Mouse (Mus musculus) CH12.LX (cell line): ENCODE data around the gene Tmc7. TPM values are rescaled to one million over a fixed set of nuclear protein-coding genes. Genes with fewer than 3 reads are reported as not detected.

Source experiments
- DNase-seq: peaks from one replicate; pipeline ENCODE4 v3.0.0-alpha.2; 2013; ENCODE audit errors: extremely low read depth
- H3K27ac ChIP-seq: 2 replicates; pipeline ENCODE4 v1.5.1; 2012; ENCODE audit warnings: low read depth, mild to moderate bottlenecking, control low read depth, moderate library complexity; ENCODE audit not compliant: insufficient read depth
- H3K27me3 ChIP-seq: replicated peaks from 2 replicates; pipeline ENCODE3; 2012; ENCODE audit warnings: inconsistent platforms
- H3K36me3 ChIP-seq, 2 experiments: replicated peaks in 1 of 2; 2 replicates each; pipeline versions ENCODE3 to v1.6.1; 2012; ENCODE audit warnings: inconsistent platforms in 1 of 2, low read length in 1 of 2, mild to moderate bottlenecking in 1 of 2, mixed read lengths in 1 of 2, moderate library complexity in 1 of 2; ENCODE audit not compliant: control insufficient read depth in 1 of 2, insufficient read depth in 1 of 2
- H3K4me1 ChIP-seq, 2 experiments: 2 replicates each; pipeline ENCODE4 v1.6.1; 2012; ENCODE audit warnings: inconsistent platforms in 1 of 2, moderate library complexity in 1 of 2; ENCODE audit not compliant: insufficient read depth in 2 of 2, control insufficient read depth in 1 of 2
- H3K4me2 ChIP-seq: 2 replicates; pipeline ENCODE4 v1.6.1; 2012; ENCODE audit warnings: low read depth, mild to moderate bottlenecking, control low read depth; ENCODE audit not compliant: poor library complexity, insufficient read depth, severe bottlenecking
- H3K4me3 ChIP-seq, 3 experiments: fragments of 150-350 bp in 1 of 3; sonication (generic) in 1 of 3; replicated peaks in 1 of 3; 2 replicates each; pipeline versions ENCODE3 to v1.5.1; 2011 to 2012; ENCODE audit warnings: low read depth in 2 of 3, low read length in 2 of 3, mild to moderate bottlenecking in 2 of 3, moderate library complexity in 2 of 3, control low read depth in 1 of 3, improper control_type of control experiment in 1 of 3, inconsistent platforms in 1 of 3, mixed read lengths in 1 of 3; ENCODE audit not compliant: poor library complexity in 1 of 3
- H3K79me2 ChIP-seq: replicated peaks from 2 replicates; pipeline ENCODE4 v1.6.1; 2012; ENCODE audit warnings: mild to moderate bottlenecking, moderate library complexity; ENCODE audit not compliant: control insufficient read depth, poor library complexity, insufficient read depth, severe bottlenecking; ENCODE audit errors: extremely low read depth
- H3K9ac ChIP-seq: 2 replicates; pipeline ENCODE4 v1.6.1; 2012; ENCODE audit warnings: low read depth, mild to moderate bottlenecking, control low read depth, moderate library complexity; ENCODE audit not compliant: insufficient read depth
- H3K9me3 ChIP-seq: replicated peaks from 2 replicates; pipeline ENCODE3; 2012; ENCODE audit warnings: low read length, inconsistent platforms, mixed read lengths
- E2F4 ChIP-seq: IDR thresholded peaks from 2 replicates; pipeline ENCODE4 v1.6.1; 2011; ENCODE audit warnings: low read depth, low read length, improper control_type of control experiment; ENCODE audit not compliant: insufficient replicate concordance
- ELF1 ChIP-seq: IDR thresholded peaks from 2 replicates; pipeline ENCODE4 v1.6.1; 2014; ENCODE audit warnings: low read depth, mild to moderate bottlenecking, inconsistent platforms, low read length, improper control_type of control experiment
- EP300 ChIP-seq: IDR thresholded peaks from 2 replicates; pipeline ENCODE4 v1.6.1; 2011; ENCODE audit warnings: low read length, improper control_type of control experiment
- GABPA ChIP-seq: IDR thresholded peaks from 2 replicates; pipeline ENCODE4 v1.6.1; 2012; ENCODE audit warnings: low read depth, low read length, improper control_type of control experiment, inconsistent platforms; ENCODE audit not compliant: insufficient replicate concordance
- IRF4 ChIP-seq: IDR thresholded peaks from 2 replicates; pipeline ENCODE4 v1.6.1; 2014; ENCODE audit warnings: low read depth, mild to moderate bottlenecking, inconsistent platforms, low read length, improper control_type of control experiment
- JUN ChIP-seq: IDR thresholded peaks from 2 replicates; pipeline ENCODE4 v1.6.1; 2011; ENCODE audit warnings: low read depth, mild to moderate bottlenecking, low read length, improper control_type of control experiment, moderate library complexity; ENCODE audit not compliant: insufficient read depth
- KAT2A ChIP-seq: IDR thresholded peaks from 2 replicates; pipeline ENCODE4 v1.6.1; 2012; ENCODE audit warnings: low read length, improper control_type of control experiment, inconsistent platforms; ENCODE audit not compliant: insufficient replicate concordance
- MAZ ChIP-seq: IDR thresholded peaks from 2 replicates; pipeline ENCODE4 v1.6.1; 2012; ENCODE audit warnings: low read depth, mild to moderate bottlenecking, inconsistent platforms, low read length, improper control_type of control experiment, moderate library complexity
- MYC ChIP-seq: IDR thresholded peaks from 2 replicates; pipeline ENCODE4 v1.6.1; 2011; ENCODE audit warnings: low read depth, mild to moderate bottlenecking, improper control_type of control experiment, low read length
- NRF1 ChIP-seq: IDR thresholded peaks from 2 replicates; pipeline ENCODE4 v1.6.1; 2014; ENCODE audit warnings: low read depth, mild to moderate bottlenecking, inconsistent platforms, low read length, improper control_type of control experiment, moderate library complexity
- POLR2AphosphoS2 ChIP-seq: IDR thresholded peaks from 2 replicates; pipeline ENCODE4 v1.6.1; 2011; ENCODE audit warnings: low read depth, low read length, improper control_type of control experiment
- SMC3 ChIP-seq: IDR thresholded peaks from 2 replicates; pipeline ENCODE4 v1.6.1; 2011; ENCODE audit warnings: low read depth, low read length, improper control_type of control experiment
- TBP ChIP-seq: conservative IDR thresholded peaks from 2 replicates; pipeline ENCODE4 v1.6.1; 2011; ENCODE audit warnings: low read depth, low read length, improper control_type of control experiment
- TCF12 ChIP-seq: IDR thresholded peaks from 2 replicates; pipeline ENCODE4 v1.6.1; 2014; ENCODE audit warnings: low read depth, mild to moderate bottlenecking, inconsistent platforms, low read length, improper control_type of control experiment
- UBTF ChIP-seq: IDR thresholded peaks from 2 replicates; pipeline ENCODE4 v1.6.1; 2012; ENCODE audit warnings: low read depth, mild to moderate bottlenecking, inconsistent platforms, low read length, improper control_type of control experiment, moderate library complexity
- USF1 ChIP-seq: IDR thresholded peaks from 2 replicates; pipeline ENCODE4 v1.6.1; 2014; ENCODE audit warnings: low read depth, mild to moderate bottlenecking, inconsistent platforms, low read length, improper control_type of control experiment
- USF2 ChIP-seq: conservative IDR thresholded peaks from 2 replicates; pipeline ENCODE4 v1.6.1; 2011; ENCODE audit warnings: low read depth, low read length, improper control_type of control experiment
- ZC3H11A ChIP-seq: IDR thresholded peaks from 2 replicates; pipeline ENCODE4 v1.6.1; 2012; ENCODE audit warnings: low read depth, mild to moderate bottlenecking, inconsistent platforms, low read length, improper control_type of control experiment
- ZMIZ1 ChIP-seq: IDR thresholded peaks from 2 replicates; pipeline ENCODE4 v1.6.1; 2012; ENCODE audit warnings: low read depth, mild to moderate bottlenecking, inconsistent platforms, low read length, improper control_type of control experiment
- ZNF384 ChIP-seq: IDR thresholded peaks from 2 replicates; pipeline ENCODE4 v1.6.1; 2012; ENCODE audit warnings: low read depth, low read length, improper control_type of control experiment, inconsistent platforms
- dilution Hi-C: fragments of 300-500 bp; cut with MboI; formaldehyde crosslinking; loops from 2 replicates; pipeline ENCODE4 v1.14.3; 2020; ENCODE audit warnings: low sequenced_read_pairs; ENCODE audit not compliant: extremely low pct_unique_long_range_greater_than_20kb, extremely low pct_ligation_motif_present
- in situ Hi-C: fragments of 300-500 bp; cut with MboI; formaldehyde crosslinking; loops from 3 replicates; pipeline ENCODE4 v1.14.3; 2019; ENCODE audit warnings: low sequenced_read_pairs, low pct_ligation_motif_present, low pct_unique_long_range_greater_than_20kb, mixed read lengths
- polyA plus RNA-seq: library from polyadenylated mRNA; unstranded; fragments of >175 nt; gene quantifications from 2 replicates; pipeline ENCODE4 v1.2.1, GENCODE M21; 2012; ENCODE audit warnings: low read depth; ENCODE audit not compliant: insufficient read length
- total RNA-seq, 2 experiments: library from RNA; depleted of rRNA; stranded (reverse); fragments of 300-350 nt in 1 of 2; fragments of >200 nt in 1 of 2; gene quantifications; 2 replicates each; pipeline ENCODE4 v1.2.3; 2012 to 2014

The Tmc7 gene
- total and polyA plus RNA-seq, 3 experiments, result 0.13 TPM; not detected in 2

- no peaks in the 10 kb centered on the region for H3K79me2 ChIP-seq
- H3K4me3 ChIP-seq, result no peak overlapping the region
- TF ChIP-seq NRF1 (no peak), TCF12 (no peak), IRF4 (no peak), ZNF384 (no peak), POLR2AphosphoS2 (no peak), MAZ (no peak), USF2 (no peak), ELF1 (no peak), EP300 (no peak), TBP (no peak), MYC (no peak), ZC3H11A (no peak), JUN (no peak), SMC3 (no peak)
- H3K27me3 ChIP-seq, result peaks cover 19% of the 10 kb centered on the region
- dilution Hi-C loops (no loop called here), in situ Hi-C loops (no loop called here)
- no peaks in the 10 kb centered on the region for H3K36me3 ChIP-seq
- H3K9ac ChIP-seq, result no peak overlapping the region
- DNase-seq, result no peak
- no peaks in the 10 kb centered on the region for H3K4me1 ChIP-seq
- H3K27ac ChIP-seq, result no peak overlapping the region
- no peak overlapping the region for H3K4me2 ChIP-seq
- peaks cover 2% of the 10 kb centered on the region for H3K9me3 ChIP-seq
Measured at GRCm38 (mm10) chr7:118610721-118611120, 26.2 kb upstream of the Tmc7 start.

- Histone ChIP-seq H3K4me3 (no peak overlapping the region), H3K9me3 (peaks cover 2% of the 10 kb centered on the region), H3K36me3 (no peaks in the 10 kb centered on the region), H3K9ac (no peak overlapping the region), H3K4me1 (no peaks in the 10 kb centered on the region), H3K4me2 (no peak overlapping the region), H3K79me2 (no peaks in the 10 kb centered on the region), H3K27ac (no peak overlapping the region), H3K27me3 (peaks cover 21% of the 10 kb centered on the region)
- no peak for DNase-seq
- dilution Hi-C loops (no loop called here), in situ Hi-C loops (no loop called here)
- TF ChIP-seq MAZ (no peak), TCF12 (no peak), E2F4 (no peak), ZMIZ1 (no peak), UBTF (no peak), USF1 (no peak), MYC (no peak), KAT2A (no peak), GABPA (no peak), NRF1 (no peak)
Measured at GRCm38 (mm10) chr7:118609815-118610214, 25.3 kb upstream of the Tmc7 start.
